Mouse (Mus musculus) liver, embryonic 14.5 days (tissue): Measurements from ENCODE around the gene Pabpc6. TPM values are rescaled to one million over a fixed set of nuclear protein-coding genes. Genes with fewer than 3 reads are reported as not detected.

Source experiments
- ATAC-seq: fragments of 200-750 bp; cut with Nextera tagmentation; 2 replicates; pipeline ENCODE4 v1.8.0; 2017; ENCODE audit warnings: moderate number of reproducible peaks, mild to moderate bottlenecking, moderate library complexity; ENCODE audit not compliant: insufficient read depth
- DNase-seq, 3 experiments: peaks; one replicate each; pipeline ENCODE4 v3.0.0-alpha.2; 2012 to 2013; ENCODE audit warnings: low read depth in 3 of 3, low spot score in 3 of 3
- H3K27ac ChIP-seq: fragments of 300-500 bp; sonication (generic); 2 replicates; pipeline ENCODE4 v1.5.1; 2014; ENCODE audit warnings: moderate library complexity, mild to moderate bottlenecking, control low read depth, inconsistent platforms
- H3K27me3 ChIP-seq: fragments of 300-500 bp; sonication (generic); 2 replicates; pipeline ENCODE4 v1.6.1; 2014; ENCODE audit warnings: mild to moderate bottlenecking, low read length, moderate library complexity; ENCODE audit not compliant: control insufficient read depth, insufficient read depth
- H3K36me3 ChIP-seq: fragments of 300-500 bp; sonication (generic); replicated peaks from 2 replicates; pipeline ENCODE4 v1.6.1; 2014; ENCODE audit warnings: low read depth; ENCODE audit not compliant: control insufficient read depth, insufficient read depth
- H3K4me1 ChIP-seq, 2 experiments: fragments of 200-500 bp in 1 of 2; fragments of 300-500 bp in 1 of 2; sonication (generic) in 1 of 2; replicated peaks; 2 replicates each; pipeline ENCODE4 v1.6.1; 2012 to 2014; ENCODE audit warnings: antibody characterized with exemption in 1 of 2, inconsistent platforms in 1 of 2, low read length in 1 of 2; ENCODE audit not compliant: control insufficient read depth in 2 of 2, insufficient read depth in 2 of 2
- H3K4me2 ChIP-seq: fragments of 300-500 bp; sonication (generic); 2 replicates; pipeline ENCODE4 v1.6.1; 2014; ENCODE audit warnings: low read depth, mild to moderate bottlenecking, control low read depth, moderate library complexity
- H3K4me3 ChIP-seq, 2 experiments: fragments of 200-500 bp in 1 of 2; fragments of 300-500 bp in 1 of 2; sonication (generic) in 1 of 2; 2 replicates each; pipeline ENCODE4 v1.5.1; 2012 to 2014; ENCODE audit warnings: low read depth in 2 of 2, low read length in 2 of 2, mild to moderate bottlenecking in 2 of 2, control low read depth in 1 of 2, inconsistent platforms in 1 of 2, moderate library complexity in 1 of 2; ENCODE audit not compliant: insufficient read depth in 1 of 2
- H3K9ac ChIP-seq: fragments of 300-500 bp; sonication (generic); replicated peaks from 2 replicates; pipeline ENCODE4 v1.6.1; 2014; ENCODE audit warnings: mild to moderate bottlenecking, control low read depth, moderate library complexity
- H3K9me3 ChIP-seq: fragments of 300-500 bp; sonication (generic); 2 replicates; pipeline ENCODE4 v1.6.1; 2016; ENCODE audit warnings: low read length, mixed read lengths; ENCODE audit not compliant: control insufficient read depth
- CTCF ChIP-seq: IDR thresholded peaks from 2 replicates; pipeline ENCODE4 v1.5.1; 2016; ENCODE audit warnings: antibody characterized with exemption, low read depth, control low read depth
- EP300 ChIP-seq: IDR thresholded peaks from 2 replicates; pipeline ENCODE4 v1.6.1; 2016; ENCODE audit warnings: antibody characterized with exemption, low read depth
- WGBS: fragments of 180-500 bp; shearing (Covaris S2); extraction: QIAGEN DNeasy Blood & Tissue Kit; methylation state at CpG from one replicate; pipeline ENCODE4 v1.1.7; 2014; ENCODE audit not compliant: insufficient replicate concordance; 5-methylcytosine and 5-hydroxymethylcytosine counted together
- polyA plus RNA-seq, 2 experiments: library from polyadenylated mRNA; depleted of rRNA in 1 of 2; stranded (reverse) in 1 of 2; unstranded in 1 of 2; fragments of >200 nt; fragmentation: Nextera tagmentation in 1 of 2; extraction: Ambion mirVana in 1 of 2; gene quantifications; 2 replicates each; pipeline versions ENCODE4 v1.2.1 to v1.2.3; 2012 to 2014

The Pabpc6 gene
- polyA plus RNA-seq, 2 experiments: not detected

DNA sequence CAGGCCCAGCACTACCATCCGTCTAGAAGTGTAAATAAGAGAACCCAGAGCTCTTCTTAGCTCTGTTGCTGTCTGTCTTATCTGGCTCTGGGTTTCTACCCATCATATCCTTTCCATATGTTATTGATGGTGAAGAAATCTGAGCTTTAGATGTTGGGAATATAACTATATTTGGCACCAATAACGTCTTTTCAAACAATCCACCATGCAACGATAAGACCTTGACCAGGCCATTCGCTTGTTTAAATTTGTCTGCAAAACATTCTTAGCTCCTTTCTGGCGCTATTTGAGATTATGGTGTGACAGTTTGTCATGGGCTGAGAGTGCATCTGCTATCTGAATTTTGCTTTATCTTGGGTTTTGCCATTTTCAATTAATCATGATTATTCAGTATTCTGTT is 10.9 kb downstream of the Pabpc6 start:
- no peak for ATAC-seq
- Histone ChIP-seq H3K9me3 (no peaks in the 10 kb centered on the region), H3K4me1 (no peaks in the 10 kb centered on the region), H3K9ac (no peak overlapping the region), H3K27ac (no peak overlapping the region), H3K27me3 (no peaks in the 10 kb centered on the region), H3K36me3 (no peaks in the 10 kb centered on the region), H3K4me3 (no peak overlapping the region), H3K4me2 (no peak overlapping the region)
- TF ChIP-seq EP300 (no peak), CTCF (no peak)
- 56% methylated on average over 5 of the region's 5 CpGs for WGBS
- no peak for DNase-seq

DNA sequence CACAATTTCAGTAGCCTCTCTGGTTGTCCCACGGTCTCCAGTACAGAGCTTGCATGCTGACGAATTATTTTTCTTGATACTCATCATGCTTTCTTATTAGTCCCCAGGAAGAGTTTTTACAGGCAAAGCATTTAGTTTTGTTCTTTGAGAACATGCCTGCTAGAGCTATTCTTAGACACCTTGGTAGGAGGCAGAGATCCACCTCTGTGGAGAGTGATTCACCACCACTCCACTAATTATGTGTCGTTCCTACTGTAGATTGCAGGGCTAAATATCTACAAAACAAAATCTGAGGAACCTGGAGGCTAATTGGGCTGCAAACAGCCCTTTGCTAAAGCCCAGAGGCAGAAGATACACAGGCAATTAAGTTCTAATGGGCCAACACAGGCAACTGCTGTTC is 15.4 kb downstream of the Pabpc6 start:
- Histone ChIP-seq H3K36me3 (no peaks in the 10 kb centered on the region), H3K27me3 (no peaks in the 10 kb centered on the region), H3K27ac (no peak overlapping the region), H3K9ac (no peak overlapping the region), H3K4me2 (no peak overlapping the region), H3K9me3 (no peaks in the 10 kb centered on the region), H3K4me1 (no peaks in the 10 kb centered on the region), H3K4me3 (no peak overlapping the region)
- DNase-seq: no peak
- TF ChIP-seq CTCF: no peak
- TF ChIP-seq EP300: no peak
- ATAC-seq: no peak
- WGBS: 64% methylated on average over 3 of the region's 3 CpGs

DNA sequence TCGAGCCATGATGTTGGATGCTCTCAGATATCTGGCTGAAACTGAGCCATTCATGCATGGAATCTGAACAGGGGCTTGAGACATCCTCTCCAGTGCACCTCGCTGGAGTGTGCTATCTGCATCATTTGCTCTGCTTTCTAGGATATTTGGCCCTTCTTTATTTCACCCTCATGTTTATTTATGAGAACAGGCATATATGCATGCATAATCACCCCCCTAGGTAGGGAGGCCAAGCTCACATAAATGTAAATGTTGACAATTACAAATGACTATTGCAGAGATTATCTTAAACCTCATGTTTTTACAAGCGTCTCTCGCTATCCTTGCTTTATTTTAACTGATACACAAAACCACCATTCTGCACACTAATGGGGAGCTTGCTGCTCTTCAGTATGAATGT is 21.9 kb downstream of the Pabpc6 start:
- ATAC-seq (no peak), DNase-seq (no peak)
- Histone ChIP-seq H3K27ac (no peak overlapping the region), H3K36me3 (no peaks in the 10 kb centered on the region), H3K9ac (no peak overlapping the region), H3K4me3 (no peak overlapping the region), H3K4me1 (no peaks in the 10 kb centered on the region), H3K27me3 (no peaks in the 10 kb centered on the region), H3K9me3 (no peaks in the 10 kb centered on the region), H3K4me2 (no peak overlapping the region)
- 55% methylated on average over 4 of the region's 4 CpGs for WGBS
- TF ChIP-seq EP300: no peak
- no peak for TF ChIP-seq CTCF

DNA sequence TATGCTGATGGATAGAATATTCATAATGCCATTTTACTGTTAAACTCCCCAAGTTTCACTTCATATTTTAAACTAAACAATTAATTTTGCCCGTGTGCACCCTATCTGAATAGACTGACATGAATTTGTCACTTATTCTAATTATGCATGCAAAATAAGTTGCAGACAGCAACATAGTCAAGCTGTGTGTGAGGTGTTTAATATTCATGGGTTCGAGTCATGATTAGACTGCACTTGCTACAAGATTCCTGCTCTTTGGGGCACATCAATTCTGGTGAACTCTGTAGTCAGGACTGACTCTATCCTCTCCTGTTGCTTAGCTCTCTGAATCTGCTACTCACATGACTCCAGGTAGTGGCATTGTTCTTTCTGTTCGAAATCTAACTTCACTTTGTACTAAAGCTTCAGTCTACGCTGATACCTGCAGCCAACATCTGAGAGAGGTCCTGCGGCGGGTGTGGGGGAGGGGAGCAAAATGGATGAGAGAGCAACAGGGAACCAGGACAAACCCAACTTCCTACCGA is 25.8 kb downstream of the Pabpc6 start:
- H3K9ac ChIP-seq: no peak overlapping the region
- 46% methylated on average over 7 of the region's 7 CpGs for WGBS
- no peak overlapping the region for H3K27ac ChIP-seq
- no peak for TF ChIP-seq EP300
- no peak for TF ChIP-seq CTCF
- H3K9me3 ChIP-seq: no peaks in the 10 kb centered on the region
- H3K27me3 ChIP-seq: no peaks in the 10 kb centered on the region
- no peaks in the 10 kb centered on the region for H3K4me1 ChIP-seq
- no peak overlapping the region for H3K4me2 ChIP-seq
- ATAC-seq (no peak), DNase-seq (no peak)
- H3K4me3 ChIP-seq: no peak overlapping the region
- no peaks in the 10 kb centered on the region for H3K36me3 ChIP-seq

DNA sequence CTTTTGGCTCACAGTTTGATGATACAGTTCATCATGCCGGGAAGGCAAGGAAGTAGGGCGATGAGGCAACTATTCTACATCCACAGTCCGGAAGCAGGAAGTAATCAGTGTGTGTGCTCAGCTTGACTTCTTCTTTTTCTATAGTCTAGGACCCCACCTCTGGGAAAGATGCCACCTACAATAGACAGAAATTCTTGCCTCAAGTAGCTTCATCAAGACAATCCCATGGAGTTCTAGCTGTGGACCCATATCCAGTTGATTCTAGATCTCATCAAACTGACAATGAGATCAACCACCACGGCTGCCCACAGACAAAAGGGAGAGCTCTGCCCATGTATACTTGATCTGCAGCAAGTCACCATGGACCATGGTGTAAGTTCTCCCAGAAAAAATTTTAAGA is 32.5 kb downstream of the Pabpc6 start:
- H3K27me3 ChIP-seq: no peaks in the 10 kb centered on the region
- DNase-seq (no peak), ATAC-seq (no peak)
- no peak overlapping the region for H3K9ac ChIP-seq
- H3K4me2 ChIP-seq: no peak overlapping the region
- H3K4me1 ChIP-seq: no peaks in the 10 kb centered on the region
- TF ChIP-seq CTCF (no peak), EP300 (no peak)
- no peaks in the 10 kb centered on the region for H3K9me3 ChIP-seq
- H3K36me3 ChIP-seq: no peaks in the 10 kb centered on the region
- H3K4me3 ChIP-seq: no peak overlapping the region
- 54% methylated on average over 4 of the region's 4 CpGs for WGBS
- no peak overlapping the region for H3K27ac ChIP-seq
